Mouse (Mus musculus): ENCODE measurements around the gene Ace2. TPM values are rescaled to one million over a fixed set of nuclear protein-coding genes. Genes with fewer than 3 reads are reported as not detected.

The Ace2 gene
- 0.68 and 1.0 TPM in 2 replicates for polyA plus RNA-seq (2014; fragmentation: Nextera tagmentation; extraction: Ambion mirVana)

GRCm38 (mm10) chrX:164139032-164139431, at the start of gene Ace2:
Gene Ace2 (plus strand): TSS chrX:164139332.
- Histone ChIP-seq H3K27me3 (ENCODE audit: insufficient read depth, low read length) (no peaks in the 10 kb centered on the region), H3K9me3 (ENCODE audit: low read depth, low read length) (no peaks in the 10 kb centered on the region), H3K27ac (ENCODE audit: low read depth) (no peak within 1 kb of the TSS), H3K4me3 (ENCODE audit: low read depth, low read length) (no peak within 1 kb of the TSS), H3K9ac (no peak within 1 kb of the TSS), H3K4me1 (ENCODE audit: insufficient read depth) (no peaks in the 10 kb centered on the region), H3K36me3 (ENCODE audit: insufficient read depth) (no peaks in the 10 kb centered on the region), H3K4me2 (no peak within 1 kb of the TSS)
- WGBS = 79% methylated on average over 2 of the region's 2 CpGs
- TF ChIP-seq CTCF (IDR thresholded peaks at IDR 0.05; ENCODE audit: low read depth) = no peak
- ATAC-seq (ENCODE audit: insufficient read depth) (no peak), DNase-seq (no peak)

- Histone ChIP-seq H3K4me2 (no peak overlapping the region), H3K9ac (no peak overlapping the region), H3K27me3 (ENCODE audit: insufficient read depth, low read length) (no peaks in the 10 kb centered on the region), H3K27ac (ENCODE audit: low read depth) (no peak overlapping the region), H3K36me3 (ENCODE audit: insufficient read depth) (no peaks in the 10 kb centered on the region), H3K9me3 (ENCODE audit: low read depth, low read length) (no peaks in the 10 kb centered on the region), H3K4me3 (ENCODE audit: low read depth, low read length) (no peak overlapping the region), H3K4me1 (ENCODE audit: insufficient read depth) (no peaks in the 10 kb centered on the region)
- WGBS = 72% methylated on average over 11 of the region's 11 CpGs
- ATAC-seq (ENCODE audit: insufficient read depth) (no peak), DNase-seq (no peak)
- TF ChIP-seq CTCF (IDR thresholded peaks at IDR 0.05; ENCODE audit: low read depth) = no peak
Measured at GRCm38 (mm10) chrX:164089916-164090315, 49.2 kb upstream of the Ace2 start.

- no peak for TF ChIP-seq CTCF (IDR thresholded peaks at IDR 0.05; ENCODE audit: low read depth)
- H3K4me3 ChIP-seq (ENCODE audit: low read depth, low read length) = no peak overlapping the region
- peak; percentile 96 for ATAC-seq (ENCODE audit: insufficient read depth)
- peak; percentile 71 for DNase-seq
- no peaks in the 10 kb centered on the region for H3K36me3 ChIP-seq (ENCODE audit: insufficient read depth)
- H3K27ac ChIP-seq (ENCODE audit: low read depth) = peak overlapping the region; percentile 63; the same call in 1 of the 2 replicates
- no peak overlapping the region for H3K9ac ChIP-seq
- H3K9me3 ChIP-seq (ENCODE audit: low read depth, low read length) = no peaks in the 10 kb centered on the region
- H3K4me1 ChIP-seq (ENCODE audit: insufficient read depth) = no peaks in the 10 kb centered on the region
- H3K27me3 ChIP-seq (ENCODE audit: insufficient read depth, low read length) = no peaks in the 10 kb centered on the region
- 33% methylated on average over 7 of the region's 7 CpGs for WGBS
- H3K4me2 ChIP-seq = no peak overlapping the region
Measured at GRCm38 (mm10) chrX:164092300-164093169, 46.6 kb upstream of the Ace2 start.

- no peak for TF ChIP-seq CTCF (IDR thresholded peaks at IDR 0.05; ENCODE audit: low read depth)
- WGBS = 70% methylated on average over 5 of the region's 5 CpGs
- Histone ChIP-seq H3K4me3 (ENCODE audit: low read depth, low read length) (no peak overlapping the region), H3K27ac (ENCODE audit: low read depth) (no peak overlapping the region), H3K9ac (no peak overlapping the region), H3K9me3 (ENCODE audit: low read depth, low read length) (no peaks in the 10 kb centered on the region), H3K36me3 (ENCODE audit: insufficient read depth) (no peaks in the 10 kb centered on the region), H3K4me2 (no peak overlapping the region), H3K27me3 (ENCODE audit: insufficient read depth, low read length) (no peaks in the 10 kb centered on the region), H3K4me1 (ENCODE audit: insufficient read depth) (no peaks in the 10 kb centered on the region)
- ATAC-seq (ENCODE audit: insufficient read depth) (no peak), DNase-seq (no peak)
Measured at GRCm38 (mm10) chrX:164093435-164093834, 45.7 kb upstream of the Ace2 start.

GRCm38 (mm10) chrX:164095838-164096237, 43.3 kb upstream of the Ace2 start:
- Histone ChIP-seq H3K36me3 (ENCODE audit: insufficient read depth) (no peaks in the 10 kb centered on the region), H3K4me2 (no peak overlapping the region), H3K4me1 (ENCODE audit: insufficient read depth) (no peaks in the 10 kb centered on the region), H3K9ac (no peak overlapping the region), H3K9me3 (ENCODE audit: low read depth, low read length) (no peaks in the 10 kb centered on the region), H3K4me3 (ENCODE audit: low read depth, low read length) (no peak overlapping the region), H3K27me3 (ENCODE audit: insufficient read depth, low read length) (no peaks in the 10 kb centered on the region), H3K27ac (ENCODE audit: low read depth) (no peak overlapping the region)
- no peak for TF ChIP-seq CTCF (IDR thresholded peaks at IDR 0.05; ENCODE audit: low read depth)
- no peak for ATAC-seq (ENCODE audit: insufficient read depth)
- 79% methylated on average over 2 of the region's 2 CpGs for WGBS
- DNase-seq = no peak

GRCm38 (mm10) chrX:164101483-164101882, 37.6 kb upstream of the Ace2 start:
- peak; percentile 24; the same call in 1 of the 2 replicates for TF ChIP-seq CTCF (IDR thresholded peaks at IDR 0.05; ENCODE audit: low read depth)
- no peak for ATAC-seq (ENCODE audit: insufficient read depth)
- DNase-seq = peak; percentile 57

GRCm38 (mm10) chrX:164102198-164102597, 36.9 kb upstream of the Ace2 start:
- DNase-seq = no peak
- WGBS = 79% methylated on average over 7 of the region's 7 CpGs
- no peak overlapping the region for H3K27ac ChIP-seq (ENCODE audit: low read depth)

More at GRCm38 (mm10) chrX:164101483-164101882, 37.6 kb upstream of the Ace2 start:
- Histone ChIP-seq H3K9me3 (ENCODE audit: low read depth, low read length) (no peaks in the 10 kb centered on the region), H3K27ac (ENCODE audit: low read depth) (no peak overlapping the region), H3K9ac (no peak overlapping the region), H3K36me3 (ENCODE audit: insufficient read depth) (no peaks in the 10 kb centered on the region), H3K4me2 (no peak overlapping the region), H3K4me3 (ENCODE audit: low read depth, low read length) (no peak overlapping the region), H3K27me3 (ENCODE audit: insufficient read depth, low read length) (no peaks in the 10 kb centered on the region), H3K4me1 (ENCODE audit: insufficient read depth) (no peaks in the 10 kb centered on the region)

More at GRCm38 (mm10) chrX:164102198-164102597, 36.9 kb upstream of the Ace2 start:
- no peak overlapping the region for H3K4me3 ChIP-seq (ENCODE audit: low read depth, low read length)
- TF ChIP-seq CTCF (IDR thresholded peaks at IDR 0.05; ENCODE audit: low read depth) = no peak
- H3K4me2 ChIP-seq = no peak overlapping the region
- ATAC-seq (ENCODE audit: insufficient read depth) = no peak
- no peaks in the 10 kb centered on the region for H3K9me3 ChIP-seq (ENCODE audit: low read depth, low read length)
- no peaks in the 10 kb centered on the region for H3K4me1 ChIP-seq (ENCODE audit: insufficient read depth)
- H3K27me3 ChIP-seq (ENCODE audit: insufficient read depth, low read length) = no peaks in the 10 kb centered on the region
- H3K9ac ChIP-seq = no peak overlapping the region
- no peaks in the 10 kb centered on the region for H3K36me3 ChIP-seq (ENCODE audit: insufficient read depth)

Data from lung, embryonic 14.5 days (tissue).